Mouse (Mus musculus): ENCODE results near the gene Hmox2. TPM values are rescaled to one million over a fixed set of nuclear protein-coding genes. Genes with fewer than 3 reads are reported as not detected.
"Not testable (repeated sequence)": the region's sequence is repeated elsewhere in the genome, so short reads cannot be mapped to it uniquely, and the experiment has no call there.

Hmox2 gene
- 84.6 and 91.9 TPM in 2 replicates for polyA plus RNA-seq (2016; fragmentation: Nextera tagmentation; extraction: Ambion mirVana)

DNA sequence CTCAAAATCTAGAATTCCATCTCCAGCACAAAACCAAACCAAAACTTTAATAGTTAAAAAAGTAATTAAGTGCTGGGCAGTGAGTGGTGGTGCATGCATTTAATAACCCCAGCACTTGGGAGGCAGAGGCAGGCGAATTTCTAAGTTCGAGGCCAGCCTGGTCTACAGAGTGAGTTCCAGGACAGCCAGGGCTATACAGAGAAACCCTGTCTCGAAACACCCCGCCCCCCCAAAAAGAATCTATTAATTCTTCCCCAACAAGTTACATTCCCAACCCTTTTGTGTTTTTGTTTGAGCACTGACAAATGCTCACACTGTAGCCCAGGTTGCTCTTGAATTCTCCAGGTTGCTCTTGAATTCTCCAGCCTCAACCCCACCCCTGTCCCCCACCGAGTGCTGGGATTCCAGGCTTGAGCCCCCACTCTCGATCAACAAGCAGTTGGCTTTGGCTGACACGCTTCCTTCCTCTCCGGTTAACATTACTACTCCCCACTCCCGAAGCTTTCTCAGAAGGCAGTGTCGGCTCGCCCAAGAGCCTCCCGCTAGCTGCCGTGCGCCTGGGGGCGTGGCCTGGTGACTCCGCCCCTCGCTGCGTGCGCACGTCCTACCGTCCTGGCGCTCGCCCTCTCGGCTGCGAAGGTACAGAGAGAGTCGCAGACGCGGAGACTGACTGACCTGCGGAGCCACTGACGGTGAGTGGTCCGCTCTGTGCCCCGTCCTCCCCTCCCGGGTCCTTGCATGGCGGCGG, at the start of gene Hmox2:
TSS of gene Hmox2 (plus strand) at position 582 of the 748 bp plus-strand sequence.
- DNase-seq (ENCODE audit: low spot score) = peak; percentile 96
- H3K4me3 ChIP-seq = peak within 1 kb of the TSS; percentile 78
- peaks cover 5% of the 10 kb centered on the region; the same call in 1 of the 2 replicates for H3K36me3 ChIP-seq (replicated peaks)
- H3K27me3 ChIP-seq (replicated peaks; ENCODE audit: low read depth, poor library complexity, severe bottlenecking) = no peaks in the 10 kb centered on the region
- peak within 1 kb of the TSS; percentile 88 for H3K27ac ChIP-seq (replicated peaks)
- 6% methylated on average over 35 of the region's 35 CpGs for WGBS
- H3K9me3 ChIP-seq = no peaks in the 10 kb centered on the region
- peaks cover 17% of the 10 kb centered on the region for H3K4me1 ChIP-seq

GRCm38 (mm10) chr16:4676836-4677235, 49.3 kb upstream of the Hmox2 start:
- Histone ChIP-seq H3K9me3 (no peaks in the 10 kb centered on the region), H3K36me3 (replicated peaks) (peaks cover 41% of the 10 kb centered on the region), H3K27ac (replicated peaks) (no peak overlapping the region), H3K4me3 (no peak overlapping the region), H3K4me1 (peaks cover 22% of the 10 kb centered on the region), H3K27me3 (replicated peaks; ENCODE audit: low read depth, poor library complexity, severe bottlenecking) (no peaks in the 10 kb centered on the region)
- WGBS = 91% methylated on average over 5 of the region's 5 CpGs
- DNase-seq (ENCODE audit: low spot score) = no peak

DNA sequence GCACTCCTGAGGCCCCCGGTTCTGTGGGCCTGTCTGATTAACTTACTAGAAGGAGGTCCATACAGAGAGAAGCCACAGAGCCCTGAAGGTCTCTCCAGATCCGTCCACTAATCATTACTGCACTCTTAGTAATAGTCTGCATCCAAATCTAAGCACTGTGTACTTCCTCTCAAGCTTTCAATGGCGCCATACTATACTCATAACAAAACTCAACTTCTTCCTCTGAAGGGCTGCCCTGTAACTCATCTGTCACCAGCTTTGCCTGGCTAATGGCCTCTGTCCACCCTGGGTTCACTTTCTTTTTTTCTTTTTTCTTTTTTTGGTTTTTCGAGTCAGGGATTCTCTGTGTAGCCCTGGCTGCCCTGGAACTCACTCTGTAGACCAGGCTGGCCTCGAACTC, 48.1 kb upstream of the Hmox2 start:
- no peaks in the 10 kb centered on the region for H3K9me3 ChIP-seq
- peaks cover 25% of the 10 kb centered on the region for H3K4me1 ChIP-seq
- H3K4me3 ChIP-seq = peak overlapping the region; percentile 83; the same call in 1 of the 2 replicates
- H3K27me3 ChIP-seq (replicated peaks; ENCODE audit: low read depth, poor library complexity, severe bottlenecking) = no peaks in the 10 kb centered on the region
- H3K27ac ChIP-seq (replicated peaks) = no peak overlapping the region
- 81% methylated on average over 5 of the region's 5 CpGs for WGBS
- H3K36me3 ChIP-seq (replicated peaks) = peaks cover 36% of the 10 kb centered on the region
- DNase-seq (ENCODE audit: low spot score) = no peak

GRCm38 (mm10) chr16:4679121-4680018, 46.8 kb upstream of the Hmox2 start, which contains the start of gene Coro7:
Gene Coro7 (minus strand): TSS chr16:4679777.
- peak; percentile 95 for DNase-seq (ENCODE audit: low spot score)
- under 1% methylated on average over 47 of the region's 47 CpGs for WGBS
- H3K36me3 ChIP-seq (replicated peaks) = peaks cover 23% of the 10 kb centered on the region
- peak within 1 kb of the TSS; percentile 83 for H3K4me3 ChIP-seq
- H3K9me3 ChIP-seq = no peaks in the 10 kb centered on the region
- peaks cover 28% of the 10 kb centered on the region for H3K4me1 ChIP-seq
- no peaks in the 10 kb centered on the region for H3K27me3 ChIP-seq (replicated peaks; ENCODE audit: low read depth, poor library complexity, severe bottlenecking)
- peak within 1 kb of the TSS; percentile 80 for H3K27ac ChIP-seq (replicated peaks)

DNA sequence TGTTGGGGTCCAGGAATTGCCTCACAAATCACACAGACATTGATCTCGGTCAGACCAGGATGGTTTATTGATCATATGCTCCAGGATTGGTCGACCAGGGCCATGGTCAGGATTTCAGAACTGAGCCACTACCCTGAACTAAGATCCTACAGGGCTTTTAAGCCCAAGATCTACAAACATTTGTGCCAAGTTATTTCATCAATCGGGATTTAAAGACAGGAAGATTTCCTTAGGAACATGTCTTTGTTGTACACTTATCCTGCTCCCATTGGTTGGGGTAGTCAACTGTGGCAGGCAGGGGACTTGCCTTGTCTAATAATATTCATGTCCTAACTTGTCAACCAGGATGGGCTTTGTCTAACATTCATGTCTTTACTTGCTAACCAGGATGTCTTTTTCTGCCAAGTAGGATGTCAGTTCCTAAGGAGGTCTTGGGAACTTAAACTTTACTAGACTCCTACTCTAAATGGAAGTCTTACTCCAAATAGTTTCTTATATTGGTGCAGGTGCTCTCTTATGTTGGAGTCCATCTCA, 45.2 kb upstream of the Hmox2 start:
- H3K4me1 ChIP-seq = peaks cover 41% of the 10 kb centered on the region
- not testable (repeated sequence) for DNase-seq (ENCODE audit: low spot score); H3K9me3 ChIP-seq; H3K4me3 ChIP-seq; H3K27ac ChIP-seq (replicated peaks); H3K27me3 ChIP-seq (replicated peaks; ENCODE audit: low read depth, poor library complexity, severe bottlenecking); H3K36me3 ChIP-seq (replicated peaks)
- WGBS = 79% methylated on average over 3 of the region's 3 CpGs

GRCm38 (mm10) chr16:4682628-4683179, 43.5 kb upstream of the Hmox2 start:
- peak overlapping the region; percentile 96 for H3K4me3 ChIP-seq
- H3K27ac ChIP-seq (replicated peaks) = peak overlapping the region; percentile 87; the same call in 1 of the 2 replicates
- peaks cover 11% of the 10 kb centered on the region for H3K36me3 ChIP-seq (replicated peaks)
- no peak for DNase-seq (ENCODE audit: low spot score)
- H3K9me3 ChIP-seq = no peaks in the 10 kb centered on the region
- H3K4me1 ChIP-seq = peaks cover 41% of the 10 kb centered on the region
- H3K27me3 ChIP-seq (replicated peaks; ENCODE audit: low read depth, poor library complexity, severe bottlenecking) = no peaks in the 10 kb centered on the region
- 82% methylated on average over 4 of the region's 4 CpGs for WGBS

DNA sequence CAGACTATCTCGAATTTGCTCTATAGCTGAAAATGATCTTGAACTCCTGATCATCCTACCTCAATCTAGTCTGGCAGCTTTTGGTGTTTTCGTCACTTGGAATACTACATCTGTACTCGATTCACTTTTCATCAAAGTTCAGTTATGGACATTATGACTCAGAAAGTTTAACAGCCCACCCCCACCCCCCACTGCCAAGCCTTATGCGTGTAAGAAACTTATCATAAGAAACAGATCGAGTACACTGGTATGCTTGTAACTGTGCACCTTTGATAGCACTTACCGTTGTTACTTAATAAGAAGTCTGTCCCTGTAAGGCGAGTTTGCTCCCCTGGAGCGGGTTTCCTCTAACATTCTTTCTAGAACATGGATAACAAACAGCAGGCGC, 43.0 kb upstream of the Hmox2 start:
- DNase-seq (ENCODE audit: low spot score) = no peak
- Histone ChIP-seq H3K4me1 (peaks cover 37% of the 10 kb centered on the region), H3K27ac (replicated peaks) (peak overlapping the region; percentile 87), H3K36me3 (replicated peaks) (peaks cover 16% of the 10 kb centered on the region), H3K27me3 (replicated peaks; ENCODE audit: low read depth, poor library complexity, severe bottlenecking) (no peaks in the 10 kb centered on the region), H3K9me3 (no peaks in the 10 kb centered on the region), H3K4me3 (peak overlapping the region; percentile 96)
- 31% methylated on average over 9 of the region's 9 CpGs for WGBS

DNA sequence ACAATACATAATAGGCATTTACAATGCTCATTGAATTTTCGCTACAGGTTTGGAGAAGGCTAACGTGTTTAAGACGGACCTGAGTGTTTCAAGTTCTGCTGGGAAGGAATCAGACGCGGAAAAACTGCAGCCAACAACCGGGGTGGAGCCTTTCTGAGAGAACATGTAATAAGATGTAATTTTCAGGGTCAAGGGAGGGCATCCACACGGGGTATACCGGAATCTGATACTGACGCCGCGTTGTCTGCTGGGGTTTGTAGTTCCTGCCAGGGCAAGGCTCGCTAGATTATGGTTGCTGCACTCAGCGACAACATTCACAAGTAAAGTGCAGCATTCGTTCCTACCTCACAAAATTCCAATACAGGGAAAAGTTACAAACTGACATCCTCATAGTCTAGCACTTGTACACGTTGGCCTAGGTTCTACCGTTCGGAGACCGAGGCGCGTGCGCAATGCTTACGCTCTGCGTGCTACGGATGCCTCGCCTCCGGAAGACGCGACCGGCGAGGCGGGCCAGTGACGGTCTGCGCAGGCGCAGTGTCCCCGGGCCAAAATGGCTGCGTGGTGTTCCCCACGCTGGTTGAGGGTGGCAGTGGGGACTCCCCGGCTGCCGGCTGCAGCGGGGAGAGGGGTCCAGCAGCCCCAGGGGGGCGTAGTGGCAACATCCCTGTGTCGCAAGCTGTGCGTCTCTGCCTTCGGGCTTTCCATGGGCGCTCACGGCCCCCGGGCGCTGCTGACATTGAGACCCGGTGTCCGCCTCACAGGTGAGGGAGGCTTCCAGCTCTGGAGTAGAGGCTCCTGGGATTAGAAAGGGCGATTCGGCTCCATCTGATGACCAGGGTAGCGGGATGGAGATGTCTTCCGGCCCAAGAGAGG, 42.3 kb upstream of the Hmox2 start:
- peak overlapping the region; percentile 96 for H3K4me3 ChIP-seq
- peak; percentile 96 for DNase-seq (ENCODE audit: low spot score)
- peak overlapping the region; percentile 87 for H3K27ac ChIP-seq (replicated peaks)
- no peaks in the 10 kb centered on the region for H3K27me3 ChIP-seq (replicated peaks; ENCODE audit: low read depth, poor library complexity, severe bottlenecking)
- under 1% methylated on average over 54 of the region's 54 CpGs for WGBS
- H3K9me3 ChIP-seq = no peaks in the 10 kb centered on the region
- H3K4me1 ChIP-seq = peaks cover 30% of the 10 kb centered on the region
- H3K36me3 ChIP-seq (replicated peaks) = peaks cover 20% of the 10 kb centered on the region

DNA sequence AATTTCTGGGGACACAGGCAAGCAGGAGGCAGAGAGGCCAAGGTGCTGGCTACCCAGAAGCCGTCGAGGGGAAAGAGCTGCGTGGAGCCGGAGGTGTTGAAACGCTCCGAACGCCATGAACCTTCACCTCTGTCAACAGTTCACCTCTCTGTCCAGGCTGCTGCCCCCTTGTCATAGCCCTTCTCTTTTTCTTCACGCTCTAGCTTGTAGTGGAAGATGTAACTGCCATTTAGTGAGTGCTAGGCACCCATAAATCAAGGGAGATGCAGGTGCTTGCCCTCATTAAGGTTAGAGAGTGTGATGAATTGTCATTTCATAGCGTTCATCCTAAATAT, 41.7 kb upstream of the Hmox2 start:
- H3K9me3 ChIP-seq = no peaks in the 10 kb centered on the region
- H3K4me1 ChIP-seq = peaks cover 24% of the 10 kb centered on the region
- WGBS = 2% methylated on average over 9 of the region's 9 CpGs
- no peaks in the 10 kb centered on the region for H3K27me3 ChIP-seq (replicated peaks; ENCODE audit: low read depth, poor library complexity, severe bottlenecking)
- peak overlapping the region; percentile 96 for H3K4me3 ChIP-seq
- H3K27ac ChIP-seq (replicated peaks) = peak overlapping the region; percentile 87
- no peak for DNase-seq (ENCODE audit: low spot score)
- peaks cover 26% of the 10 kb centered on the region for H3K36me3 ChIP-seq (replicated peaks)

GRCm38 (mm10) chr16:4689371-4689770, 36.8 kb upstream of the Hmox2 start:
- WGBS = 99% methylated on average over 4 of the region's 4 CpGs
- H3K27ac ChIP-seq (replicated peaks); DNase-seq (ENCODE audit: low spot score); H3K27me3 ChIP-seq (replicated peaks; ENCODE audit: low read depth, poor library complexity, severe bottlenecking); H3K9me3 ChIP-seq; H3K4me3 ChIP-seq: not testable (repeated sequence)
- Histone ChIP-seq H3K4me1 (peaks cover 13% of the 10 kb centered on the region), H3K36me3 (replicated peaks) (peaks cover 74% of the 10 kb centered on the region)

GRCm38 (mm10) chr16:4701211-4701610, 24.9 kb upstream of the Hmox2 start:
- H3K27ac ChIP-seq (replicated peaks) = no peak overlapping the region
- 95% methylated on average over 3 of the region's 3 CpGs for WGBS
- H3K4me3 ChIP-seq = no peak overlapping the region
- H3K4me1 ChIP-seq = no peaks in the 10 kb centered on the region
- H3K27me3 ChIP-seq (replicated peaks; ENCODE audit: low read depth, poor library complexity, severe bottlenecking) = no peaks in the 10 kb centered on the region
- DNase-seq (ENCODE audit: low spot score) = no peak
- H3K9me3 ChIP-seq = no peaks in the 10 kb centered on the region
- peaks cover 99% of the 10 kb centered on the region for H3K36me3 ChIP-seq (replicated peaks)
